Comparison of ENCODE assay signal across 29 mouse cellular contexts in genomic region chr8:110811793-110812192, GRCm38 (mm10). TPM values are rescaled to one million over a fixed set of nuclear protein-coding genes. Genes with fewer than 3 reads are reported as not detected.
"Had no signal": no experiment of that assay in that cellular context is flagged by ENCODE, and none has a peak within 500 bp of the region (broad histone marks: within the 10 kb centered on the region; RNA-seq: fewer than 3 reads in every experiment).

No protein-coding gene starts in this region.

- H3K4me3 ChIP-seq: gastrocnemius, adult 2 months; heart, embryonic 10.5 days; heart, embryonic 13.5 days; heart, embryonic 15.5 days; hindbrain, embryonic 10.5 days; hindbrain, embryonic 12.5 days; intestine, embryonic 15.5 days; layer of hippocampus, adult 2 months; left cerebral cortex, adult 2 months; limb, embryonic 10.5 days; limb, embryonic 12.5 days; liver, embryonic 13.5 days; liver, embryonic 15.5 days had no signal

- DNase-seq: gastrocnemius, adult 2 months; gastrocnemius, postnatal 10 days; gastrocnemius, postnatal 36 days; heart, adult 18-20 months; heart, postnatal 14 days; heart, postnatal 4 days; kidney, adult 18-20 months; kidney, adult 8-10 months; kidney, postnatal 10 days; kidney, postnatal 25 days; kidney, postnatal 4 days; liver; liver, embryonic 13.5 days had no signal

- ATAC-seq: hindbrain, embryonic 16.5 days; inflammation-experienced regulatory T-cells, adult 6 months; intestine, embryonic 15.5 days; intestine, postnatal 0 days had no signal

- H3K9ac ChIP-seq: heart, embryonic 13.5 days; heart, embryonic 15.5 days; hindbrain, embryonic 12.5 days; hindbrain, embryonic 14.5 days; intestine, embryonic 15.5 days; limb, embryonic 12.5 days; liver, embryonic 13.5 days; liver, embryonic 15.5 days had no signal

- H3K4me2 ChIP-seq: heart, embryonic 13.5 days; heart, embryonic 15.5 days; hindbrain, embryonic 12.5 days; hindbrain, embryonic 14.5 days; intestine, embryonic 15.5 days; limb, embryonic 12.5 days; liver, embryonic 11.5 days; liver, embryonic 13.5 days; liver, embryonic 15.5 days had no signal

- H3K27me3 ChIP-seq: heart, embryonic 13.5 days; heart, embryonic 15.5 days; hindbrain, embryonic 12.5 days; intestine, embryonic 15.5 days; limb, embryonic 12.5 days; liver, embryonic 13.5 days; liver, embryonic 15.5 days had no signal

- H3K4me1 ChIP-seq: hindbrain, embryonic 12.5 days; limb, embryonic 10.5 days; limb, embryonic 12.5 days; liver, embryonic 15.5 days had no signal

- H3K9me3 ChIP-seq: heart, embryonic 10.5 days; heart, embryonic 13.5 days; heart, embryonic 15.5 days; hindbrain, embryonic 10.5 days; hindbrain, embryonic 12.5 days; intestine, embryonic 15.5 days; limb, embryonic 10.5 days; limb, embryonic 12.5 days; liver, embryonic 13.5 days; liver, embryonic 15.5 days had no signal

- H3K27ac ChIP-seq: gastrocnemius, adult 2 months; heart, embryonic 10.5 days; heart, embryonic 13.5 days; heart, embryonic 15.5 days; hindbrain, embryonic 10.5 days; hindbrain, embryonic 12.5 days; hindbrain, embryonic 14.5 days; intestine, embryonic 15.5 days; layer of hippocampus, adult 2 months; left cerebral cortex, adult 2 months; limb, embryonic 10.5 days; limb, embryonic 12.5 days; liver, embryonic 13.5 days; liver, embryonic 15.5 days had no signal

RNA-seq across cellular contexts. Expression of gene Il34, which starts 6.1 kb away (rescaled TPM):
- polyA plus RNA-seq: heart, embryonic 10.5 days; inflammation-experienced regulatory T-cells, adult 6 months had no signal
